Mouse (Mus musculus): ENCODE measurements around the gene Cotl1. TPM values are rescaled to one million over a fixed set of nuclear protein-coding genes. Genes with fewer than 3 reads are reported as not detected.
A peak's percentile ranks its signal among the peaks of the same experiment; 100 is the strongest.

Gene Cotl1
- polyA plus RNA-seq, 1 experiment from 2014 or later = 458 TPM

GRCm38 (mm10) chr8:119785764-119786405 is 54.5 kb downstream of the Cotl1 start:
- Histone ChIP-seq H3K4me2 (replicated peaks; ENCODE audit: low read depth, low read length) (no peak overlapping the region; the same call in 1 of the 2 replicates), H3K27ac (ENCODE audit: low read depth, low read length) (peak overlapping the region; percentile 74)
- DNase-seq (ENCODE audit: low spot score) = peak; percentile 56

GRCm38 (mm10) chr8:119784676-119785075 is 55.7 kb downstream of the Cotl1 start:
- WGBS = 62% methylated on average over 7 of the region's 7 CpGs

More at GRCm38 (mm10) chr8:119785764-119786405, 54.5 kb downstream of the Cotl1 start:
- Histone ChIP-seq H3K4me1 (replicated peaks; ENCODE audit: control insufficient read depth, insufficient read depth, low read length) (peaks cover 12% of the 10 kb centered on the region), H3K36me3 (ENCODE audit: control insufficient read depth, insufficient read depth, low read length) (no peaks in the 10 kb centered on the region), H3K9ac (ENCODE audit: low read depth, low read length) (0 out of 2 replicates have a peak overlapping the region, but pooled peaks have one; percentile 11), H3K9me3 (ENCODE audit: control insufficient read depth, low read length) (no peaks in the 10 kb centered on the region), H3K4me3 (ENCODE audit: low read depth, low read length) (no peak overlapping the region), H3K27me3 (ENCODE audit: control insufficient read depth, insufficient read depth, low read length) (no peaks in the 10 kb centered on the region; the same call in 1 of the 2 replicates)
- peak; percentile 64 for ATAC-seq (ENCODE audit: low FRiP score)
- WGBS = 38% methylated on average over 17 of the region's 18 CpGs

GRCm38 (mm10) chr8:119784141-119784574 is 56.2 kb downstream of the Cotl1 start:
- no peaks in the 10 kb centered on the region for H3K36me3 ChIP-seq (ENCODE audit: control insufficient read depth, insufficient read depth, low read length)
- no peaks in the 10 kb centered on the region; the same call in 1 of the 2 replicates for H3K27me3 ChIP-seq (ENCODE audit: control insufficient read depth, insufficient read depth, low read length)
- H3K4me1 ChIP-seq (replicated peaks; ENCODE audit: control insufficient read depth, insufficient read depth, low read length) = peaks cover 6% of the 10 kb centered on the region
- ATAC-seq (ENCODE audit: low FRiP score) (no peak), DNase-seq (ENCODE audit: low spot score) (no peak)
- H3K9me3 ChIP-seq (ENCODE audit: control insufficient read depth, low read length) = no peaks in the 10 kb centered on the region
- no peak overlapping the region for H3K4me2 ChIP-seq (replicated peaks; ENCODE audit: low read depth, low read length)
- no peak overlapping the region for H3K9ac ChIP-seq (ENCODE audit: low read depth, low read length)
- H3K27ac ChIP-seq (ENCODE audit: low read depth, low read length) = 0 out of 2 replicates have a peak overlapping the region, but pooled peaks have one; percentile 20
- WGBS = 53% methylated on average over 9 of the region's 9 CpGs
- H3K4me3 ChIP-seq (ENCODE audit: low read depth, low read length) = no peak overlapping the region

More at GRCm38 (mm10) chr8:119784676-119785075, 55.7 kb downstream of the Cotl1 start:
- 0 out of 2 replicates have a peak overlapping the region, but pooled peaks have one; percentile 20 for H3K27ac ChIP-seq (ENCODE audit: low read depth, low read length)
- no peak for ATAC-seq (ENCODE audit: low FRiP score)
- H3K4me2 ChIP-seq (replicated peaks; ENCODE audit: low read depth, low read length) = no peak overlapping the region
- H3K9me3 ChIP-seq (ENCODE audit: control insufficient read depth, low read length) = no peaks in the 10 kb centered on the region
- no peaks in the 10 kb centered on the region for H3K36me3 ChIP-seq (ENCODE audit: control insufficient read depth, insufficient read depth, low read length)
- no peaks in the 10 kb centered on the region; the same call in 1 of the 2 replicates for H3K27me3 ChIP-seq (ENCODE audit: control insufficient read depth, insufficient read depth, low read length)
- no peak overlapping the region for H3K9ac ChIP-seq (ENCODE audit: low read depth, low read length)
- no peak overlapping the region for H3K4me3 ChIP-seq (ENCODE audit: low read depth, low read length)
- DNase-seq (ENCODE audit: low spot score) = no peak
- peaks cover 6% of the 10 kb centered on the region for H3K4me1 ChIP-seq (replicated peaks; ENCODE audit: control insufficient read depth, insufficient read depth, low read length)

DNA sequence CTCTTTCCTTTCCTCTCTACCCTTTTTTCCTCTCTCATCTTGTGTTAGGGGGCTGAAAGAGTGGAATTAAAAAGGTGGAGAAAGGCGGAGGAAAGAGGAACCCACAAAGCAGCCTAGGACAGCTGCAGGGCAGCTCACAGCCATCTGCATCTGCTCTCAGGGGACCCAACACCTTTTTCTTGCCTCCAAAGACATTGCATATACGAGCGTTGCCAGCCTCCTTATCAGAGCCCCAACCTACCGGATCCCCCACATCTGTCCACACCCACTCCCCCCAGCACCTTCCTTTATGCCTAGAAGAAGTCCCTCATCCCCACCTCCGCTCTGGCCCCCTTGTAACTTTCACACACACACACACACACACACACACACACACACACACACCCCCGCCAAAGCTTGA is 56.8 kb downstream of the Cotl1 start:
- ATAC-seq (ENCODE audit: low FRiP score) = no peak
- H3K36me3 ChIP-seq (ENCODE audit: control insufficient read depth, insufficient read depth, low read length) = no peaks in the 10 kb centered on the region
- H3K27ac ChIP-seq (ENCODE audit: low read depth, low read length) = no peak overlapping the region
- H3K9ac ChIP-seq (ENCODE audit: low read depth, low read length) = no peak overlapping the region
- no peak overlapping the region for H3K4me3 ChIP-seq (ENCODE audit: low read depth, low read length)
- no peak overlapping the region for H3K4me2 ChIP-seq (replicated peaks; ENCODE audit: low read depth, low read length)
- no peak for DNase-seq (ENCODE audit: low spot score)
- no peaks in the 10 kb centered on the region for H3K9me3 ChIP-seq (ENCODE audit: control insufficient read depth, low read length)
- H3K27me3 ChIP-seq (ENCODE audit: control insufficient read depth, insufficient read depth, low read length) = no peaks in the 10 kb centered on the region; the same call in 1 of the 2 replicates
- peaks cover 6% of the 10 kb centered on the region for H3K4me1 ChIP-seq (replicated peaks; ENCODE audit: control insufficient read depth, insufficient read depth, low read length)
- WGBS = 74% methylated on average over 6 of the region's 6 CpGs

- no peak overlapping the region for H3K9ac ChIP-seq (ENCODE audit: low read depth, low read length)
Measured at GRCm38 (mm10) chr8:119782715-119783114, 57.6 kb downstream of the Cotl1 start.

GRCm38 (mm10) chr8:119781086-119781840 is 59.1 kb downstream of the Cotl1 start:
- peaks cover 9% of the 10 kb centered on the region; the same call in 1 of the 2 replicates for H3K4me1 ChIP-seq (replicated peaks; ENCODE audit: control insufficient read depth, insufficient read depth, low read length)
- H3K27ac ChIP-seq (ENCODE audit: low read depth, low read length) = no peak overlapping the region
- H3K9me3 ChIP-seq (ENCODE audit: control insufficient read depth, low read length) = no peaks in the 10 kb centered on the region
- no peak overlapping the region for H3K4me2 ChIP-seq (replicated peaks; ENCODE audit: low read depth, low read length)
- H3K9ac ChIP-seq (ENCODE audit: low read depth, low read length) = no peak overlapping the region
- ATAC-seq (ENCODE audit: low FRiP score) (no peak), DNase-seq (ENCODE audit: low spot score) (no peak)
- 70% methylated on average over 4 of the region's 4 CpGs for WGBS
- no peak overlapping the region for H3K4me3 ChIP-seq (ENCODE audit: low read depth, low read length)
- no peaks in the 10 kb centered on the region for H3K36me3 ChIP-seq (ENCODE audit: control insufficient read depth, insufficient read depth, low read length)
- H3K27me3 ChIP-seq (ENCODE audit: control insufficient read depth, insufficient read depth, low read length) = no peaks in the 10 kb centered on the region; the same call in 1 of the 2 replicates

More at GRCm38 (mm10) chr8:119782715-119783114, 57.6 kb downstream of the Cotl1 start:
- Histone ChIP-seq H3K9me3 (ENCODE audit: control insufficient read depth, low read length) (no peaks in the 10 kb centered on the region), H3K27me3 (ENCODE audit: control insufficient read depth, insufficient read depth, low read length) (no peaks in the 10 kb centered on the region; the same call in 1 of the 2 replicates), H3K4me1 (replicated peaks; ENCODE audit: control insufficient read depth, insufficient read depth, low read length) (peaks cover 7% of the 10 kb centered on the region), H3K4me2 (replicated peaks; ENCODE audit: low read depth, low read length) (no peak overlapping the region), H3K27ac (ENCODE audit: low read depth, low read length) (no peak overlapping the region), H3K4me3 (ENCODE audit: low read depth, low read length) (no peak overlapping the region), H3K36me3 (ENCODE audit: control insufficient read depth, insufficient read depth, low read length) (no peaks in the 10 kb centered on the region)
- ATAC-seq (ENCODE audit: low FRiP score) = no peak
- 7% methylated on average over 5 of the region's 5 CpGs for WGBS
- peak; percentile 80 for DNase-seq (ENCODE audit: low spot score)

- no peak for DNase-seq (ENCODE audit: low spot score)
- H3K9ac ChIP-seq (ENCODE audit: low read depth, low read length) = no peak overlapping the region
- H3K4me2 ChIP-seq (replicated peaks; ENCODE audit: low read depth, low read length) = no peak overlapping the region
- 78% methylated on average over 9 of the region's 9 CpGs for WGBS
- H3K4me3 ChIP-seq (ENCODE audit: low read depth, low read length) = no peak overlapping the region
- H3K9me3 ChIP-seq (ENCODE audit: control insufficient read depth, low read length) = no peaks in the 10 kb centered on the region
- H3K27me3 ChIP-seq (ENCODE audit: control insufficient read depth, insufficient read depth, low read length) = no peaks in the 10 kb centered on the region; the same call in 1 of the 2 replicates
- H3K27ac ChIP-seq (ENCODE audit: low read depth, low read length) = no peak overlapping the region
- no peaks in the 10 kb centered on the region for H3K36me3 ChIP-seq (ENCODE audit: control insufficient read depth, insufficient read depth, low read length)
- no peak for ATAC-seq (ENCODE audit: low FRiP score)
- 0 out of 2 replicates have a peak, but pooled peaks cover 6% of the 10 kb centered on the region for H3K4me1 ChIP-seq (replicated peaks; ENCODE audit: control insufficient read depth, insufficient read depth, low read length)
Measured at GRCm38 (mm10) chr8:119780402-119781049, 59.8 kb downstream of the Cotl1 start.

GRCm38 (mm10) chr8:119779013-119779737 is 61.2 kb downstream of the Cotl1 start:
- DNase-seq (ENCODE audit: low spot score) = peak; percentile 86
- 26% methylated on average over 14 of the region's 14 CpGs for WGBS
- Histone ChIP-seq H3K27ac (ENCODE audit: low read depth, low read length) (peak overlapping the region; percentile 37; the same call in 1 of the 2 replicates), H3K4me2 (replicated peaks; ENCODE audit: low read depth, low read length) (peak overlapping the region; percentile 85; the same call in 1 of the 2 replicates), H3K9me3 (ENCODE audit: control insufficient read depth, low read length) (no peaks in the 10 kb centered on the region), H3K4me1 (replicated peaks; ENCODE audit: control insufficient read depth, insufficient read depth, low read length) (0 out of 2 replicates have a peak, but pooled peaks cover 4% of the 10 kb centered on the region), H3K36me3 (ENCODE audit: control insufficient read depth, insufficient read depth, low read length) (no peaks in the 10 kb centered on the region), H3K9ac (ENCODE audit: low read depth, low read length) (no peak overlapping the region), H3K4me3 (ENCODE audit: low read depth, low read length) (peak overlapping the region; percentile 50; the same call in 1 of the 2 replicates), H3K27me3 (ENCODE audit: control insufficient read depth, insufficient read depth, low read length) (no peaks in the 10 kb centered on the region)
- no peak for ATAC-seq (ENCODE audit: low FRiP score)
